Mouse (Mus musculus): ENCODE measurements at regions not wholly inside any gene's neighbourhood (a gene's known extent, or its start where the extent isn't known, plus 50 kb on each side); places are given as distances from the start of the nearest gene placed in this dataset.

DNA sequence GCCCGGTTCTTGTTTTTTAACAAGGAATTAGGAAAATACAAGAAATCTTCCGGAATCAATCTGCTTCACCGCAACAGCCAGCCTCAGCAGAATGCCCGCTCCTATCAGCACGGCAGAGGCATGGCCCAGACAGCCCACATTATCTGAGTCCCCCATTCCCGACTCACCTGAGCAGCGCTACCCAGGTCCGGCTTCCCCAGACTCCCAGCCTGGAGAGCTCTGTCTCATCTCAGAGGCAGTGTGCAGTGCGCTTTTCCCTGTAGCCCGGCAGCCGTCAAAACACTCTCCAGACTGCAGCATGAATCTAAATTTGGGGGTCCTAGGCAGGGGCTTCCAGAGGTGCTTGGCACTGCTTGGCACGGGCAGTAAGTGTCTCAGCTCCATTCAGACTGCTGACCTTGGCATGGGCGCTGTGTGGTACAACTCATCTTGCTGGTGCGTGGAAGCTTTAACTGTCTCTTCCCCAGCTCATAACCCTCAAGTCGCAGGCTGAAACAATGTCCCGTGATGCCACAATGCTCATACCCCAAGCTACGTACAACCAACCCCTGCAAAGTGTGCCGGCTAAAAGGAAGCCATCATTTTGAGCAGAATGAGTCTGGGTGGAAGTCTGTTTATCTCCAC is 182.2 kb downstream of the Sox11 start:
- TF ChIP-seq CTCF (IDR thresholded peaks at IDR 0.05; ENCODE audit: low read depth): no peak
- TF ChIP-seq EP300 (optimal IDR thresholded peaks at IDR 0.05): no peak
